Comparison of ENCODE assay signal across 8 mouse cellular contexts in genomic region chr3:130061281-130061680, GRCm38 (mm10). TPM values are rescaled to one million over a fixed set of nuclear protein-coding genes. Genes with fewer than 3 reads are reported as not detected.
A peak's percentile ranks its signal among the peaks of the same experiment; 100 is the strongest.
DNase-seq lines count a peak whose midpoint lies in the region; ATAC-seq lines count a peak whose summit lies in the region.

TSS of gene Sec24b (minus strand) at chr3:130061553.

- peaks cover 31% of the 10 kb centered on the region for H3K4me1 ChIP-seq in embryonic facial prominence, embryonic 15.5 days
- peaks cover 37% of the 10 kb centered on the region for H3K4me1 ChIP-seq in heart, embryonic 15.5 days (replicated peaks)
- H3K4me1 ChIP-seq in liver, embryonic 16.5 days (ENCODE audit: control insufficient read depth, low read depth, low read length), result peaks cover 24% of the 10 kb centered on the region
- peaks cover 43% of the 10 kb centered on the region for H3K4me1 ChIP-seq in neural tube, embryonic 15.5 days

- WGBS in embryonic facial prominence, embryonic 15.5 days, result 6% methylated on average over 12 of the region's 12 CpGs
- WGBS in heart, embryonic 15.5 days, result 9% methylated on average over 12 of the region's 12 CpGs
- 15% methylated on average over 12 of the region's 12 CpGs for WGBS in liver, embryonic 16.5 days (ENCODE audit: insufficient replicate concordance)
- WGBS in neural tube, embryonic 15.5 days, result 12% methylated on average over 12 of the region's 12 CpGs

- peak within 1 kb of the TSS; percentile 98 for H3K27ac ChIP-seq in embryonic facial prominence, embryonic 15.5 days (replicated peaks)
- H3K27ac ChIP-seq in heart, embryonic 15.5 days, result peak within 1 kb of the TSS; percentile 95
- peak within 1 kb of the TSS; percentile 90 for H3K27ac ChIP-seq in liver, embryonic 16.5 days (ENCODE audit: low read length)
- peak within 1 kb of the TSS; percentile 93 for H3K27ac ChIP-seq in neural tube, embryonic 15.5 days (replicated peaks)

- no peaks in the 10 kb centered on the region for H3K36me3 ChIP-seq in embryonic facial prominence, embryonic 15.5 days
- no peaks in the 10 kb centered on the region for H3K36me3 ChIP-seq in heart, embryonic 15.5 days
- no peaks in the 10 kb centered on the region for H3K36me3 ChIP-seq in liver, embryonic 16.5 days (ENCODE audit: control insufficient read depth, insufficient read depth)
- H3K36me3 ChIP-seq in neural tube, embryonic 15.5 days, result no peaks in the 10 kb centered on the region

- peak; percentile 8 for DNase-seq in ES-CJ7 (ENCODE audit: low read depth, low spot score)
- peak; percentile 62 for DNase-seq in adrenal gland, postnatal 10 days
- DNase-seq in kidney, postnatal 10 days, result peak; percentile 54
- DNase-seq in ovary, adult 18-20 months (ENCODE audit: low spot score), result no peak

- peak within 1 kb of the TSS; percentile 94 for H3K9ac ChIP-seq in embryonic facial prominence, embryonic 15.5 days
- peak within 1 kb of the TSS; percentile 95 for H3K9ac ChIP-seq in heart, embryonic 15.5 days
- H3K9ac ChIP-seq in liver, embryonic 16.5 days (ENCODE audit: low read depth, low read length), result peak within 1 kb of the TSS; percentile 82
- H3K9ac ChIP-seq in neural tube, embryonic 15.5 days (replicated peaks), result peak within 1 kb of the TSS; percentile 92

- no peaks in the 10 kb centered on the region for H3K9me3 ChIP-seq in embryonic facial prominence, embryonic 15.5 days (replicated peaks)
- no peaks in the 10 kb centered on the region for H3K9me3 ChIP-seq in heart, embryonic 15.5 days (replicated peaks)
- no peaks in the 10 kb centered on the region for H3K9me3 ChIP-seq in liver, embryonic 16.5 days (replicated peaks; ENCODE audit: control insufficient read depth, low read length)
- H3K9me3 ChIP-seq in neural tube, embryonic 15.5 days (replicated peaks), result no peaks in the 10 kb centered on the region

- peak within 1 kb of the TSS; percentile 69 for H3K4me2 ChIP-seq in embryonic facial prominence, embryonic 15.5 days (replicated peaks)
- peak within 1 kb of the TSS; percentile 76 for H3K4me2 ChIP-seq in heart, embryonic 15.5 days
- peak within 1 kb of the TSS; percentile 88 for H3K4me2 ChIP-seq in liver, embryonic 16.5 days (ENCODE audit: low read depth, low read length)
- H3K4me2 ChIP-seq in neural tube, embryonic 15.5 days, result peak within 1 kb of the TSS; percentile 84

- no peak for ATAC-seq in embryonic facial prominence, embryonic 15.5 days (ENCODE audit: insufficient number of reproducible peaks, low FRiP score, low TSS enrichment, low read depth)
- no peak for ATAC-seq in heart, embryonic 15.5 days (replicated peaks; ENCODE audit: insufficient number of reproducible peaks, insufficient read depth, low FRiP score, low read depth)
- ATAC-seq in liver, embryonic 16.5 days (ENCODE audit: low read depth), result no peak
- ATAC-seq in neural tube, embryonic 15.5 days (ENCODE audit: low FRiP score), result peak; percentile 24

- peak within 1 kb of the TSS; percentile 92 for H3K4me3 ChIP-seq in embryonic facial prominence, embryonic 15.5 days (replicated peaks)
- H3K4me3 ChIP-seq in heart, embryonic 15.5 days, result peak within 1 kb of the TSS; percentile 88
- peak within 1 kb of the TSS; percentile 84 for H3K4me3 ChIP-seq in liver, embryonic 16.5 days (ENCODE audit: low read depth, low read length)
- peak within 1 kb of the TSS; percentile 90 for H3K4me3 ChIP-seq in neural tube, embryonic 15.5 days (replicated peaks)

- no peaks in the 10 kb centered on the region for H3K27me3 ChIP-seq in embryonic facial prominence, embryonic 15.5 days
- no peaks in the 10 kb centered on the region for H3K27me3 ChIP-seq in heart, embryonic 15.5 days
- no peaks in the 10 kb centered on the region for H3K27me3 ChIP-seq in liver, embryonic 16.5 days (ENCODE audit: control insufficient read depth, insufficient read depth, low read depth, low read length)
- H3K27me3 ChIP-seq in neural tube, embryonic 15.5 days (replicated peaks), result no peaks in the 10 kb centered on the region

RNA-seq across cellular contexts. Expression of gene Sec24b, which starts in this region (rescaled TPM):
- 10 to 100 TPM; 48.8 to 59.3 TPM for total RNA-seq in adrenal gland, postnatal 10 days (2021)
- 30.8 and 36.3 TPM in 2 replicates for polyA plus RNA-seq in embryonic facial prominence, embryonic 15.5 days (2015; fragmentation: Nextera tagmentation; extraction: Ambion mirVana)
- polyA plus RNA-seq in heart, embryonic 15.5 days (2015; fragmentation: Nextera tagmentation; extraction: Ambion mirVana), result 19.3 and 28.9 TPM in 2 replicates
- 7.3 and 10.3 TPM in 2 replicates for polyA plus RNA-seq in liver, embryonic 16.5 days (2015; fragmentation: Nextera tagmentation; extraction: Ambion mirVana)
- polyA plus RNA-seq in neural tube, embryonic 15.5 days (2015; fragmentation: Nextera tagmentation; extraction: Ambion mirVana), result 30.4 and 32.8 TPM in 2 replicates
